Mouse (Mus musculus): Measurements from ENCODE around the gene Muc4. TPM values are rescaled to one million over a fixed set of nuclear protein-coding genes. Genes with fewer than 3 reads are reported as not detected.

Muc4 gene
- polyA plus RNA-seq, 1 experiment from 2014 or later = 0.28 TPM

DNA sequence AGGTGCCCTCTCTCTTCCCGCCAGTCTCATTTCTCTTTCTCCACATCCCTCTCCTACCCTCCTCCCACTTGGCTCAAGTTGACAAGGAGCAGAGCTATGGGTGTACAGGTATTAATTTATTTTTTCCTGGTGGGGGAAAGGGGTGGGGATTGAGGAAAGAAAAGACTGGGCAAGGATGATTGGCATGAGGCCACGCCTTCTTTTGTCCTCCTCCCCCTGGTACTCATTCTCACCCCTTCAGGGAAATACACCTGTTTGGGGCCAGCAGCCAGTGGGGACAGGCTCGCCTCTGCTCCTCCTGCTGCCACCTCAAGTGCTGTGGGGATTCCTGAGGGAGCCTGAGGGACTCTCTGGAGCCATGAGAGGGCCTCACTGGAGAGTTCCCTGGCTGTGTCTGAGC lies 336 bp downstream of the Muc4 start:
- Histone ChIP-seq H3K4me2 (ENCODE audit: low read length) (no peak overlapping the region), H3K27me3 (ENCODE audit: insufficient read depth, low read length) (no peaks in the 10 kb centered on the region), H3K4me1 (replicated peaks; ENCODE audit: insufficient read depth, low read length) (no peaks in the 10 kb centered on the region), H3K27ac (no peak overlapping the region), H3K9me3 (replicated peaks; ENCODE audit: low read length) (no peaks in the 10 kb centered on the region), H3K9ac (ENCODE audit: low read depth, low read length) (no peak overlapping the region), H3K36me3 (ENCODE audit: insufficient read depth, low read length) (no peaks in the 10 kb centered on the region), H3K4me3 (replicated peaks; ENCODE audit: low read depth, low read length) (no peak overlapping the region)
- TF ChIP-seq CTCF (IDR thresholded peaks at IDR 0.05; ENCODE audit: low read depth) = no peak
- DNase-seq (ENCODE audit: low spot score) (no peak), ATAC-seq (replicated peaks; ENCODE audit: low FRiP score, low read depth) (no peak)
- 48% methylated on average over 3 of the region's 3 CpGs for WGBS

DNA sequence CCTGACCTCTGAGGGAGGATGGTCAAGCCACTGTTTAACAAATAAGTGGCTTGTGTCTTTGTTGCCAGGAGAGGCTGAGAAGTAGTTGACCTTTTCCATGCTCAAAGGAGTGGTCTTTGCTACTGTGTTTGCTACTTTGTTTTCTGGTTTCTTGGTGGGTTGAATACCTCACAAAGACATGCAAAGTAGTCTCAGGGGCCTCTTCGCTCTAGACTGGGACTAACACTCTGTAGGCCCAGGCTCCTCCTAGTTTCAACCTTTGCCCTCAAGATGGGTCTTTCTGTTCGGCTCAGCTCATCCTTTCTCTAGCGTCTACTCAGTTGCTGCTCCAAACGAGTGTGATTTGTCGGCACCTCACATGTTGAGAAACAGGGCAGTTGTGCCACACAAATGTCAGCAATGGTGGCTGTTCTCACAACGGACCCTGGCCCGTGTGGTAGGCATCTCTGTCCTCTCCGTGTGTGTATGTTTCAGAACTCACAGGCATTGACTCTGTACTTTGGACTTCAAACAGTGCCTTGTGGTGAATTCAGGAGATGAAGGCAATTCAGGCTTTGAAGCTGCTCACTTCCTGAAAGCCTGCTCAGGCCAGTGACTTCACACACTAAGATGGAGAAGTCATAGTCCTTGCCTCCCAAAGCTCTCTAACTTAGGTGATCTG lies 4.4 kb downstream of the Muc4 start:
- no peaks in the 10 kb centered on the region for H3K36me3 ChIP-seq (ENCODE audit: insufficient read depth, low read length)
- H3K4me2 ChIP-seq (ENCODE audit: low read length) = no peak overlapping the region
- no peak overlapping the region for H3K4me3 ChIP-seq (replicated peaks; ENCODE audit: low read depth, low read length)
- WGBS = 81% methylated on average over 8 of the region's 8 CpGs
- no peak for ATAC-seq (replicated peaks; ENCODE audit: low FRiP score, low read depth)
- no peaks in the 10 kb centered on the region for H3K4me1 ChIP-seq (replicated peaks; ENCODE audit: insufficient read depth, low read length)
- no peak overlapping the region for H3K27ac ChIP-seq
- no peaks in the 10 kb centered on the region for H3K27me3 ChIP-seq (ENCODE audit: insufficient read depth, low read length)
- H3K9ac ChIP-seq (ENCODE audit: low read depth, low read length) = no peak overlapping the region
- TF ChIP-seq CTCF (IDR thresholded peaks at IDR 0.05; ENCODE audit: low read depth) = no peak
- no peaks in the 10 kb centered on the region for H3K9me3 ChIP-seq (replicated peaks; ENCODE audit: low read length)
- DNase-seq (ENCODE audit: low spot score) = no peak

DNA sequence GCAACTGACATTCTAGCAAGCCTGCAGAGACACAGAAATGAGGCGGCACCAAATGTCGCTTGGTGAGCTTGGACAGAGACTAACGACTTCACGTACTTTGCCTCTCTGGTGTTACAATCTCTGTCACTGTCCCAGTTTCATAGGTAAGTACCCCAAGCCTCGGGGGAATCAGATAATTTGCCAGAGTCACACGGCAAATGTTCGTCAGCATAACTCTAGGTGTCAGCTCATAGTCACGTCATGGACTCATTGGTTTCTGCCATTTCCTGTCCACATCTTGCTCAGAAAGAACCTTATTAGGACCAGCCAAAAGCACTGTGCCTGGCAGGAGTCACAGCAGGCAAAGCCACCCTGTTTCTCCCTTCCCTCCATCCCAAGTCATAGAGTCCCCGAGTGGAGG lies 5.7 kb downstream of the Muc4 start:
- H3K4me3 ChIP-seq (replicated peaks; ENCODE audit: low read depth, low read length) = no peak overlapping the region
- H3K4me1 ChIP-seq (replicated peaks; ENCODE audit: insufficient read depth, low read length) = no peaks in the 10 kb centered on the region
- WGBS = 77% methylated on average over 9 of the region's 9 CpGs
- H3K36me3 ChIP-seq (ENCODE audit: insufficient read depth, low read length) = no peaks in the 10 kb centered on the region
- no peak overlapping the region for H3K4me2 ChIP-seq (ENCODE audit: low read length)
- TF ChIP-seq CTCF (IDR thresholded peaks at IDR 0.05; ENCODE audit: low read depth) = no peak
- H3K27ac ChIP-seq = no peak overlapping the region
- H3K27me3 ChIP-seq (ENCODE audit: insufficient read depth, low read length) = no peaks in the 10 kb centered on the region
- DNase-seq (ENCODE audit: low spot score) = no peak
- H3K9ac ChIP-seq (ENCODE audit: low read depth, low read length) = no peak overlapping the region
- no peak for ATAC-seq (replicated peaks; ENCODE audit: low FRiP score, low read depth)
- H3K9me3 ChIP-seq (replicated peaks; ENCODE audit: low read length) = no peaks in the 10 kb centered on the region

DNA sequence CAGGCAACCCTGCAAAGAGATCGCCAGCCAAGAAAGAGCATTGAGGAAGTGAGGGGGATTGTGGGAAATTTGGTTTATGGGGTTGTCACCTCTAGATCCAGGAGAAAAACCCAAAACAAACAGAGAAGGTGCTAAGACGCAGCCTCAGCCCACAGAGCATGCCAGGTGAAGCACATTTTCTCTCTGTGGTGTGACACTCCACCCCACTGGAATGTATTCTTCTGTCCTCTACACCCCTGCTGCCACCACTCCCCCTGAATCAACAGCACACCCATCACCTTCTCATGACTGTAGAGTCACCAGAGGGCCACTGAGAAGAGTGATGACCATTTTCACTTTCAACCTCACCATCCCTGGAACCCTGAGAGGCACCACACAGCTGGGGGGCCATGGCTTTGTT lies 7.0 kb downstream of the Muc4 start:
- no peak overlapping the region for H3K27ac ChIP-seq
- no peaks in the 10 kb centered on the region for H3K27me3 ChIP-seq (ENCODE audit: insufficient read depth, low read length)
- no peaks in the 10 kb centered on the region for H3K4me1 ChIP-seq (replicated peaks; ENCODE audit: insufficient read depth, low read length)
- TF ChIP-seq CTCF (IDR thresholded peaks at IDR 0.05; ENCODE audit: low read depth) = no peak
- no peak overlapping the region for H3K9ac ChIP-seq (ENCODE audit: low read depth, low read length)
- no peak overlapping the region for H3K4me3 ChIP-seq (replicated peaks; ENCODE audit: low read depth, low read length)
- DNase-seq (ENCODE audit: low spot score) (no peak), ATAC-seq (replicated peaks; ENCODE audit: low FRiP score, low read depth) (no peak)
- H3K4me2 ChIP-seq (ENCODE audit: low read length) = no peak overlapping the region
- H3K9me3 ChIP-seq (replicated peaks; ENCODE audit: low read length) = no peaks in the 10 kb centered on the region
- 52% methylated on average over 2 of the region's 2 CpGs for WGBS
- H3K36me3 ChIP-seq (ENCODE audit: insufficient read depth, low read length) = no peaks in the 10 kb centered on the region

DNA sequence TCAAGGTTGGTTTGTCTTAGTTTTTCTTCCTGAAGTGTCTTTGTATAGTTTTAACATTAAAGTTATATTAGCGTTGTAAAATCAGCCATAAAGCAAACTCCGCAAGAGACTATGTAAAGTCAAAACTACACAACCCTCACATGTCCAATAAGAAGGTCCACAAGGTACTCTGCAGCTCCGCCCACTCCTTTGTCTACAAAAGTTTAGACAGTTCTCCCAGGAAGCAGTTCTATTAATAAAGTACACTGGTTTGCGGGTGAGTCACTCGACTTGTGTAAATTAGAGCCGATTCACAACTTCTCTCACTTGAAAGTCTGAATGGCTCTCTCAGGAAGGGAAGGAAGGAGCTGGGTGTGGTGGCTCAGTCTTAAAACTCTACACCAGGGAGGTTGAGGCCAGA lies 10.2 kb downstream of the Muc4 start:
- Histone ChIP-seq H3K36me3 (ENCODE audit: insufficient read depth, low read length) (no peaks in the 10 kb centered on the region), H3K9me3 (replicated peaks; ENCODE audit: low read length) (no peaks in the 10 kb centered on the region), H3K4me1 (replicated peaks; ENCODE audit: insufficient read depth, low read length) (no peaks in the 10 kb centered on the region), H3K27me3 (ENCODE audit: insufficient read depth, low read length) (no peaks in the 10 kb centered on the region), H3K9ac (ENCODE audit: low read depth, low read length) (no peak overlapping the region), H3K4me2 (ENCODE audit: low read length) (no peak overlapping the region), H3K4me3 (replicated peaks; ENCODE audit: low read depth, low read length) (no peak overlapping the region), H3K27ac (no peak overlapping the region)
- DNase-seq (ENCODE audit: low spot score) (peak; percentile 18), ATAC-seq (replicated peaks; ENCODE audit: low FRiP score, low read depth) (no peak)
- no peak for TF ChIP-seq CTCF (IDR thresholded peaks at IDR 0.05; ENCODE audit: low read depth)
- 61% methylated on average over 6 of the region's 6 CpGs for WGBS

DNA sequence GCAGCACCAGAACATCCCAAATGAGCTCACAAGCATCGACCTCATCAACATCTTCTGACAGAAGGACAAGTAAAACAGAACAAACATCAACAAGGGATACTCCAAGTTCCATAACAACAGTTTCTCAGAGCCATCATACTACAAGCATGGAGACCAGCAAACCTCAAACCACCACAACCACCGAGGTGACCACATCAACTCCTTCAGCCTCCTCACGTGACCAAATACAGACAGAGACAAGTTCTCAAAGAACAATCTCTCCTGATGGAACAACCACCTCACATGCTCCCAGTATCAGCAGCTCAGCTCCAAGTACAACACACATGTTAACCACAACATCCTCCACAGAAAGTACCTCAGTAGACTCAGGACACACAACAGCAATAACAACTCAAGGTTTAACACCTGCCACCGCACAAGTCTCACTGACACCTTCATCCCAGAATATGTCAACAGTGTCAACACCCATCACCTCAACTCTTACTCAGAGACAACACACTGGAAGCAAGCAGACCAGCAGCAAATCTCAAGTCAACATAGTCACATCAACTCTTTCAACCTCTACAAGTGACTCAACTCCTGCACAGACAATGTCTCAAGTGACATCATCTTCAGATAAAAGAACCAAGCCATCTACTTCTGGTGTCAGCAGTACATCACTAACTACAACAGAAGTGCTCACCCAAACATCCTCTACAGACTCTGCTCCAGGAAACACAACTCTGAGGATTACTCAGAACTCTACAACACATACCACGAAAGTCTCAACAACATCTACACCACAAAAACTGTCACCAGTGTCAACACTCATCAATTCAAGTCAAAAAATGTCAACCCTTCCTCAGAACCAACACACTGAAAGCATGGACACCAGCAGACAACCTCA lies 14.8 kb downstream of the Muc4 start:
- Histone ChIP-seq H3K9me3 (replicated peaks; ENCODE audit: low read length) (no peaks in the 10 kb centered on the region), H3K4me2 (ENCODE audit: low read length) (no peak overlapping the region), H3K4me3 (replicated peaks; ENCODE audit: low read depth, low read length) (no peak overlapping the region), H3K36me3 (ENCODE audit: insufficient read depth, low read length) (no peaks in the 10 kb centered on the region), H3K9ac (ENCODE audit: low read depth, low read length) (no peak overlapping the region), H3K27me3 (ENCODE audit: insufficient read depth, low read length) (no peaks in the 10 kb centered on the region), H3K4me1 (replicated peaks; ENCODE audit: insufficient read depth, low read length) (no peaks in the 10 kb centered on the region), H3K27ac (no peak overlapping the region)
- no peak for ATAC-seq (replicated peaks; ENCODE audit: low FRiP score, low read depth)
- no peak for TF ChIP-seq CTCF (IDR thresholded peaks at IDR 0.05; ENCODE audit: low read depth)
- 87% methylated on average over 5 of the region's 5 CpGs for WGBS
- DNase-seq (ENCODE audit: low spot score) = no peak
